Mouse (Mus musculus) lung, adult 2 months (tissue): ENCODE measurements around the gene 2310034G01Rik. TPM values are rescaled to one million over a fixed set of nuclear protein-coding genes. Genes with fewer than 3 reads are reported as not detected.

Experiments used
- DNase-seq: peaks from one replicate; pipeline ENCODE4 v3.0.0; 2022
- H3K4me1 ChIP-seq: fragments of 200-500 bp; 2 replicates; pipeline ENCODE4 v1.6.1; 2011; ENCODE audit warnings: low read length; ENCODE audit not compliant: control insufficient read depth, insufficient read depth
- H3K4me3 ChIP-seq: fragments of 200-500 bp; replicated peaks from 2 replicates; pipeline ENCODE3; 2011; ENCODE audit warnings: low read depth, mild to moderate bottlenecking, control low read depth, low read length; ENCODE audit errors: extremely low read depth
- CTCF ChIP-seq: fragments of 200-500 bp; IDR thresholded peaks from 2 replicates; pipeline ENCODE4 v1.5.1; 2011; ENCODE audit warnings: mild to moderate bottlenecking, low read length, control low read depth; ENCODE audit not compliant: insufficient read depth
- POLR2A ChIP-seq: fragments of 200-500 bp; IDR thresholded peaks from 2 replicates; pipeline ENCODE4 v1.6.1; 2011; ENCODE audit warnings: low read depth, mild to moderate bottlenecking, control low read depth, low read length, borderline replicate concordance; ENCODE audit errors: extremely low read depth
- WGBS: fragments of 180-500 bp; shearing (Covaris S2); methylation state at CpG from one replicate; pipeline ENCODE4 v1.1.7; 2018; 5-methylcytosine and 5-hydroxymethylcytosine counted together
- polyA plus RNA-seq: library from polyadenylated mRNA; depleted of rRNA; stranded (reverse); fragments of >200 nt; gene quantifications from 2 replicates; pipeline ENCODE4 v1.2.3, GENCODE M21; 2012

Gene 2310034G01Rik
- polyA plus RNA-seq, 1 experiment = 6.8 TPM

GRCm38 (mm10) chr19:46323716-46324115 lies 26.4 kb downstream of the 2310034G01Rik start:
- 66% methylated on average over 5 of the region's 5 CpGs for WGBS
- peaks cover 3% of the 10 kb centered on the region; the same call in 1 of the 2 replicates for H3K4me1 ChIP-seq
- no peak overlapping the region for H3K4me3 ChIP-seq
- no peak for DNase-seq
- no peak for TF ChIP-seq POLR2A
- TF ChIP-seq CTCF = no peak

DNA sequence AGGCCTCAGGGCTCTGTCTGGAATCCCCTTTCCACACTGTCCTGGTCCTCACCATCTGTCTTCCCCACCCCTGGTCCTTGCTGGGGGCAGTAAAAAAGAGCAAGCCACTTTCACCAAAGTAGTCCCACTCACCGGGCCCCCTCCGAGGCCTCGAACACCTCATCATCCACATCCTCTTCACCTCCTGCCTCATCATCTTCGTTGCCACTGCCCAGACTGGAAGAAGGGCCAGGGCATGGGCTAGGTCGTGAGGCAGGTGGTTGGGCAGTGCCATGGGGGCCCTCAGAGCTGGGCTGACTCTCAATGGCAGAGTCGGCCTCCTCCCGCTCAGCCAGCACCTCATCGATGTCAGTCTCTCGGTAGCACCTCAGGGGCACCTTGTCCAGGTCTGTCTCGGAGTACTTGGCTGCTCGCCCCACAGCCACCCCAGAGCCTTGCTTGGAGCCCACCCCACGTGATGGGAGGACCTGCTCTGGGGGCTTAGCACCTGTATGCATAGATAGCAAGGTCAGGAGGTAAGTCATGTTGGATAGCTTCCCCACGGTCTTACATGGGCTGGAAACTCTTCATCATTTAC lies 27.0 kb downstream of the 2310034G01Rik start:
- WGBS = 65% methylated on average over 13 of the region's 13 CpGs
- DNase-seq = no peak
- TF ChIP-seq POLR2A = no peak
- no peak for TF ChIP-seq CTCF
- Histone ChIP-seq H3K4me1 (peaks cover 3% of the 10 kb centered on the region; the same call in 1 of the 2 replicates), H3K4me3 (no peak overlapping the region)

DNA sequence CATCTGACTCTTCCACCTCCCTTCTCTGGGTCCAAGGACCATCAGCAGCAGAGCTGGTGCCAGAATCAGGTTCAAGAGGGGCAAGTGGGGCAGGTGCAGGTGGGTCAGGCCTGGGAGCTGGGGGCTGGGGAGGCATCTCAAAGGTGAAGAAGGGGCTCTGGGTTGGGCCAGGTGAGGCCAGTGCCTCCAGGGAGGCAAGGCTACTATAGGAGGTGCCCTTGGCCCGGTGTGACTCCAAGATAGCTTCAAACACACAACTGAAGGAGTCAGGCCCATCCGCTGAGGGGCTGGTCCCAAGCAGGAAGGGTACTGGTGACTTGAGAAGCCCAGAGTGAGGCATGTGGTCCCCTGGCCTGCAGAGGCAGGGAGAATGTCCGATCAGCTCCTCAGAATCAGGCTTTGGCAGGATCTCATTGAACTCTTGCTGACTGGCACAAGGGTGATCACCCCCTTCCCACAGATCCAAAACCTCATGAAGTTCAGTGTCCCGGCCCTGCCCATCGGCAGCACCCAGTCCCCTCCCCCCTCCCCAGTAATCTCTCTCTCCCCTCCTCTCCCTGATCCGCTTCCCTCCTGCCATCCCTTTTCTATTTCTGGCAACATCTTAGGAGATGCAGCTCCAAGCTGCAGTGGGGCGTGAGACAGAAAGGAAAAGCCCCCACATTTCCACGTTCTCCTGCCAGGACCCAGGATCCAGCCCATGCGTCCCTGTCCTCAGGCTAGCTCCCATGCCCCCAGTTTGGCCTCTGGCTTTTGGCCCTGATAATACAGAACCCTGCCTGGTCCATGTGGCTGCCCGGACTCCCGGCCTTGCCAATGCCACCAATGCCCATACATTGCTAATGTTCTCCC lies 27.7 kb downstream of the 2310034G01Rik start:
- no peak for TF ChIP-seq CTCF
- TF ChIP-seq POLR2A = no peak

DNA sequence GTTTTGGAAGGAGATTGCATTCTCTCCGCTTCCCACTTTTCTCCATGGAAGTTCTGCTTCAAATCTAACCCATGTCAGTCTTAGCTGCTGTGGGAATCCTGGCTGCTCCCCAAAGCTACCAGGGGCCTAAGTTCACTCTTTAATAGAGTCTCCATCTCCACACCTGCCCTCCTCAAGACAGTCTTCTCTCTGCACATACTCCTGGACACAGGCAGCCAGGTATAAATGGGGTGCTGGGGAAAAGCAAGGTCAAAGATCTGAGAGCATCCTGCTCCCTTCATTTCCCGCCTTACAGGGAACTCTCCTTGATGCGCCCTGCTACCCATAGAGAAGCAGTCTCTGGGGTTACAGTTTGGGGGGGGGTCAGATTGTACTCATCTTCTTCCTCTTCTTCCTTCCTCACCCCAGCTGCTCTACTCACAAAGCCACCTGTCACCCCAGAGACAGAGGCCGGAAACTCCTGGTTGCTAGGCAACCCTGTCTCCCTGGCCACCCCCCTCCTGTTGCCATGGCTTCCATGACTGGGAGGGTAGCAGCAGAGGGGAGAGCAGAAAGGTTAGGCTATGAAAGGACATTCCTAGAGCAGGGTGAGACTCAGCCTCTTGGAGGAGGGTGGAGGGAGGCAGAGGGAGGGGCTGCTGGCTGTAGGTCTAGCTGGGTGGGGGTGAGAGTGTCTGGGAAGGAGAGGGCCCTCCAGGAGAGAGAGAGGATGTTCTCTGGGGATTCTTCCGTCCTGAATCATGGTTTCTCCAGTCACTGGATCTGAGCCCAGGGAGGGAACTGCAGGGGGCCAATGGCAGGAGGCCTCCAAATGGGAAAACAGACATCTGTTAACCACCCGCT lies 28.8 kb downstream of the 2310034G01Rik start:
- Histone ChIP-seq H3K4me1 (no peaks in the 10 kb centered on the region), H3K4me3 (no peak overlapping the region)
- TF ChIP-seq CTCF (no peak), POLR2A (no peak)
- no peak for DNase-seq
- WGBS = 34% methylated on average over 6 of the region's 6 CpGs

More for the DNA sequence above, 27.7 kb downstream of the 2310034G01Rik start:
- WGBS = 55% methylated on average over 11 of the region's 11 CpGs
- Histone ChIP-seq H3K4me3 (no peak overlapping the region), H3K4me1 (no peaks in the 10 kb centered on the region)
- DNase-seq = no peak

- Histone ChIP-seq H3K4me1 (no peaks in the 10 kb centered on the region), H3K4me3 (no peak overlapping the region)
- TF ChIP-seq CTCF (no peak), POLR2A (no peak)
- no peak for DNase-seq
- 66% methylated on average over 8 of the region's 8 CpGs for WGBS
These were observed 29.9 kb downstream of the 2310034G01Rik start for GRCm38 (mm10) chr19:46320076-46320785.

- H3K4me1 ChIP-seq = no peaks in the 10 kb centered on the region
- WGBS = 12% methylated on average over 16 of the region's 16 CpGs
- no peak for DNase-seq
- no peak overlapping the region for H3K4me3 ChIP-seq
- TF ChIP-seq CTCF = no peak
- no peak for TF ChIP-seq POLR2A
These were observed 31.3 kb downstream of the 2310034G01Rik start for GRCm38 (mm10) chr19:46318586-46319378.

GRCm38 (mm10) chr19:46318031-46318471 lies 32.1 kb downstream of the 2310034G01Rik start:
- no peaks in the 10 kb centered on the region for H3K4me1 ChIP-seq
- no peak overlapping the region for H3K4me3 ChIP-seq
- 1% methylated on average over 42 of the region's 42 CpGs for WGBS
- TF ChIP-seq POLR2A (no peak), CTCF (no peak)
- no peak for DNase-seq

- H3K4me3 ChIP-seq = no peak overlapping the region
- WGBS = 2% methylated on average over 48 of the region's 48 CpGs
- no peaks in the 10 kb centered on the region for H3K4me1 ChIP-seq
- no peak for DNase-seq
- TF ChIP-seq POLR2A (no peak), CTCF (no peak)
These were observed 32.6 kb downstream of the 2310034G01Rik start for GRCm38 (mm10) chr19:46317546-46317885.
